Mouse (Mus musculus) C2C12 (cell line): ENCODE measurements around the gene C1galt1c1. TPM values are rescaled to one million over a fixed set of nuclear protein-coding genes. Genes with fewer than 3 reads are reported as not detected.

Experiments
- H3K27me3 ChIP-seq: one replicate; pipeline ENCODE4 v1.6.1; 2011; ENCODE audit not compliant: control insufficient read depth, insufficient read depth, insufficient read length
- H3K36me3 ChIP-seq: one replicate; pipeline ENCODE4 v1.6.1; 2011; ENCODE audit not compliant: control insufficient read depth, insufficient read depth
- H3K4me3 ChIP-seq: one replicate; pipeline ENCODE4 v1.5.1; 2011; ENCODE audit warnings: mild to moderate bottlenecking, control low read depth; ENCODE audit not compliant: poor library complexity, insufficient read depth, severe bottlenecking
- H3K79me2 ChIP-seq: one replicate; pipeline ENCODE4 v1.6.1; 2011; ENCODE audit not compliant: control insufficient read depth, insufficient read depth
- H3K79me3 ChIP-seq: one replicate; pipeline ENCODE4 v1.6.1; 2011; ENCODE audit warnings: low read depth, control low read depth
- H3ac ChIP-seq: one replicate; pipeline ENCODE3; 2011; ENCODE audit warnings: low read depth; ENCODE audit not compliant: control insufficient read depth, insufficient read length
- CEBPB ChIP-seq: IDR thresholded peaks from one replicate; pipeline ENCODE4 v1.6.1; 2011; ENCODE audit warnings: low read depth, mild to moderate bottlenecking, control low read depth, moderate library complexity
- CTCF ChIP-seq: IDR thresholded peaks from one replicate; pipeline ENCODE4 v1.5.1; 2011; ENCODE audit not compliant: control insufficient read depth, insufficient read depth, insufficient read length
- FOSL1 ChIP-seq: IDR thresholded peaks from one replicate; pipeline ENCODE4 v1.8.0; 2011; ENCODE audit warnings: mild to moderate bottlenecking, low read length; ENCODE audit not compliant: poor library complexity, insufficient read depth, severe bottlenecking
- MAX ChIP-seq: IDR thresholded peaks from one replicate; pipeline ENCODE4 v1.6.1; 2011; ENCODE audit warnings: mild to moderate bottlenecking, control low read depth
- MYOD1 ChIP-seq: IDR thresholded peaks from one replicate; pipeline ENCODE4 v1.6.1; 2011; ENCODE audit warnings: low read depth; ENCODE audit not compliant: control insufficient read depth, insufficient read length
- MYOG ChIP-seq: IDR thresholded peaks from one replicate; pipeline ENCODE4 v1.6.1; 2011; ENCODE audit not compliant: control insufficient read depth, insufficient read length; ENCODE audit errors: extremely low read depth
- USF1 ChIP-seq: IDR thresholded peaks from one replicate; pipeline ENCODE4 v1.6.1; 2011; ENCODE audit warnings: low read depth, mild to moderate bottlenecking, control low read depth, moderate library complexity
- polyA plus RNA-seq: library from polyadenylated mRNA; unstranded; fragments of >200 nt; fragmentation: generic; extraction: Trizol; gene quantifications from one replicate; pipeline ENCODE4 v1.2.1, GENCODE M21; 2012; ENCODE audit warnings: missing spikeins

C1galt1c1 gene
- polyA plus RNA-seq, 1 experiment: 8.4 TPM

- no peak for TF ChIP-seq MYOD1
- TF ChIP-seq CEBPB: no peak
- TF ChIP-seq USF1: no peak
- TF ChIP-seq MYOG: no peak
- Histone ChIP-seq H3ac (no peak overlapping the region), H3K36me3 (no peaks in the 10 kb centered on the region), H3K4me3 (no peak overlapping the region), H3K79me3 (no peaks in the 10 kb centered on the region), H3K27me3 (no peaks in the 10 kb centered on the region), H3K79me2 (no peaks in the 10 kb centered on the region)
These were observed 18.3 kb upstream of the C1galt1c1 start for GRCm38 (mm10) chrX:38653181-38653580.

GRCm38 (mm10) chrX:38651167-38651566, 16.3 kb upstream of the C1galt1c1 start:
- Histone ChIP-seq H3K79me2 (no peaks in the 10 kb centered on the region), H3K36me3 (no peaks in the 10 kb centered on the region), H3K79me3 (no peaks in the 10 kb centered on the region), H3K4me3 (no peak overlapping the region), H3ac (no peak overlapping the region), H3K27me3 (no peaks in the 10 kb centered on the region)
- TF ChIP-seq CEBPB (no peak), MAX (no peak), FOSL1 (no peak), USF1 (no peak), MYOG (no peak), CTCF (no peak), MYOD1 (no peak)

DNA sequence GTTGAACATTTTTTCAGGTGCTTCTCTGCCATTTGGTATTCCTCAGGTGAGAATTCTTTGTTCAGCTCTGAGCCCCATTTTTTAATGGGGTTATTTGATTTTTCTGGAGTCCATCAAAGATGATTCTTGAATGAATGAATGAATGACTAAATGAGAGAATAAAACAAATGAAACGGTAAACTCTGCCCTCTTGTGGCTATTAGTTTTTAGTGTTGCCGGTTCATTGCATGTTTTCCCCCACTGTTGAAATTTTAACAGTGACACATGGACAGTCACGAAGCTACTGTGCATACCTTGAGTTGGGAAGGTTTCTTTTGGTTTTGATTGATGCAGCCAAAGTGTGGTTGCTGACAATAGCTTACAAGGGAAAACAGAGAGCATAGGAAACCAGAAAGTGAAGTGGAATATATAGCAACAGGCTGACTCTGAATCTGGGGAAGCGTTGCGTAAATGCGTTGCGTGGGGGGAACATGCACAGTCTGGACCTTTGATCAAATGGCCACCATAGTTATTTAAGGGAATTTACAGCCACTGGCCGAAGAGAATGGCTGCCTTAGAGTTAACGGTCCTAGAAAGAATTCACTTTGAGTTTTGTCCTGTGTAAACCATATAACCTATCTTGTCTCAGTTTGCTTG, 15.6 kb upstream of the C1galt1c1 start:
- Histone ChIP-seq H3K79me3 (no peaks in the 10 kb centered on the region), H3K27me3 (no peaks in the 10 kb centered on the region), H3ac (no peak overlapping the region), H3K79me2 (no peaks in the 10 kb centered on the region), H3K36me3 (no peaks in the 10 kb centered on the region), H3K4me3 (no peak overlapping the region)
- TF ChIP-seq MAX (no peak), CEBPB (no peak), MYOG (no peak), MYOD1 (no peak), USF1 (no peak), CTCF (no peak), FOSL1 (no peak)

DNA sequence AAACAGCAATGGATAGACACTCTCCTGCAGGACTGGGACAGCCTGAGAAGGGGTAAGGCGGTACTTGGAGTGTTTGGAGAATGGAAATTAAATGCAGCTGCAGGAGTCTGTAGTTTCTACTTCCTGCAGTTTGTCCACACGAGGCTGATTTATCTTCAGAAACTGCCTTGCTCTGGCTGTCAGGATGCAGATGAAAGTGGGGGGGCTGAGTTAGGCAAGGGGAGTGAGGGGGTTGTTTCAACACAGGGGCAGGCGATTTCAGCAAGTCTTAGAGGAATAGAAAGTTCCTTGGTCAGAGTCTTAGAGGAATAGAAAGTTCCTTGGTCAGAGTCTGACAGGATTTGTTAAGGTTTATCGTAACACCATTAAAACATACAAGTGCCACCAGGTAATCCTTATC, 7.3 kb upstream of the C1galt1c1 start:
- H3K4me3 ChIP-seq: no peak overlapping the region
- H3K27me3 ChIP-seq: no peaks in the 10 kb centered on the region
- H3K36me3 ChIP-seq: no peaks in the 10 kb centered on the region
- no peaks in the 10 kb centered on the region for H3K79me3 ChIP-seq
- no peak for TF ChIP-seq USF1
- no peak for TF ChIP-seq MAX
- no peak for TF ChIP-seq FOSL1
- TF ChIP-seq MYOG: no peak
- no peak for TF ChIP-seq CTCF
- TF ChIP-seq CEBPB: no peak
- no peak for TF ChIP-seq MYOD1
- no peak overlapping the region for H3ac ChIP-seq
- H3K79me2 ChIP-seq: no peaks in the 10 kb centered on the region

- H3K79me3 ChIP-seq: no peaks in the 10 kb centered on the region
- no peaks in the 10 kb centered on the region for H3K79me2 ChIP-seq
- TF ChIP-seq MAX (no peak), MYOD1 (no peak)
- no peaks in the 10 kb centered on the region for H3K27me3 ChIP-seq
- no peak overlapping the region for H3K4me3 ChIP-seq
- no peaks in the 10 kb centered on the region for H3K36me3 ChIP-seq
- H3ac ChIP-seq: no peak overlapping the region
These were observed 6.5 kb upstream of the C1galt1c1 start for GRCm38 (mm10) chrX:38641435-38641834.

GRCm38 (mm10) chrX:38635638-38635931, 698 bp upstream of the C1galt1c1 start:
- H3K27me3 ChIP-seq: no peaks in the 10 kb centered on the region
- peaks cover 8% of the 10 kb centered on the region for H3K79me3 ChIP-seq
- H3K4me3 ChIP-seq: no peak overlapping the region
- no peaks in the 10 kb centered on the region for H3K36me3 ChIP-seq
- H3ac ChIP-seq: no peak overlapping the region
- TF ChIP-seq FOSL1 (no peak), USF1 (no peak), MAX (no peak), MYOG (no peak), CTCF (no peak), MYOD1 (no peak), CEBPB (no peak)
- H3K79me2 ChIP-seq: peaks cover 13% of the 10 kb centered on the region
